Mouse (Mus musculus): ENCODE results near the gene Gm10985. TPM values are rescaled to one million over a fixed set of nuclear protein-coding genes. Genes with fewer than 3 reads are reported as not detected.

Gene Gm10985
- total and polyA plus RNA-seq, 3 experiments: not detected

DNA sequence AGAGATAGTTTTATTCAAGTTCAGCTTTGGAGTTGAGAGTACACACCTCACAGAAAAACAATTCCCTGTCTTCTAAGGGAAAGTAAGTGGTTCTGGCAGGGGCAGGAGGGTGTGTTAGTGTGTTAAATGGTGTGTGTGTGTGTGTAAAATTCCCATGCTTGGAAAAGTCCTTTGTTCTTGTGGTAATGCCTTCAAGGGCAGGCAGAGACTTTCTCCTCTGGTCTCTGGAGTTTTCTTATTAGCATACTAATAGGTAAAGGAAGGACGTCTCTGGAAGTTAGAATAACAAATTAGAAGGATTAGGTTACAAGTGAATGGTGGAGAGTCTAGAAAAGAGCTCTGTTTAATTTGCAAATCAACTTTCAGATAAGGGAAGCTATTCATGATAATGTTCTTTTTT lies 24.4 kb downstream of the Gm10985 start:
- Histone ChIP-seq H3K4me3 (no peak overlapping the region), H3K79me2 (replicated peaks; ENCODE audit: control insufficient read depth, insufficient read depth, low read length) (no peaks in the 10 kb centered on the region), H3K27ac (no peak overlapping the region), H3K27me3 (ENCODE audit: control insufficient read depth, insufficient read depth, low read length) (no peaks in the 10 kb centered on the region), H3K36me3 (ENCODE audit: control insufficient read depth, insufficient read depth, low read length) (no peaks in the 10 kb centered on the region), H3K9ac (ENCODE audit: low read depth, low read length) (no peak overlapping the region), H3K4me1 (ENCODE audit: control insufficient read depth, insufficient read depth, low read length) (no peaks in the 10 kb centered on the region)
- whole genome bisulfite sequencing: 16% methylated on average over 1 of the region's 1 CpGs
- TF ChIP-seq CTCF (IDR thresholded peaks at IDR 0.05) (no peak), EP300 (IDR thresholded peaks at IDR 0.05; ENCODE audit: insufficient read depth, low read depth, low read length) (no peak), POLR2A (IDR thresholded peaks at IDR 0.05; ENCODE audit: insufficient read depth, low read depth, low read length) (no peak)
- intact Hi-C loops (cut with DNase I): no loop called here
- no peak for DNase-seq

DNA sequence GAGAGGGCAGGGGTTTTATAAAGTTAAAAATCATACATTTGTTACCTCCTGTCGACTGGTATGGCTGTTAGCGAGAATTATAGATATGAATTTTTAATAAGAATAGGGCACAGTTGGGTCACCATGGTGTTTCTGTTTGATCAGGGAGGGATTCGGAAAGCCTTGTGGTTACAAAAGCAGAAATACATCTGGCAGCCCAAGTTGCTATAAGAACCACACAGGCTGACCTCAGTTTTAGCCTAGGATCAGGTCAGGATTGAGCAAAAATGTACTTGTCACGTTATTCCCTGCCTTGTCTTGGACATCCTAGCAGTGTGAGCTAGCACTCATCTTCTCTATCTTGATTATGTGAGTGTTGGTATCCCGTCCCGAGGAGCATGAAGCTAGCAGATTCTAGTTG lies 25.6 kb downstream of the Gm10985 start:
- intact Hi-C loops (cut with DNase I): no loop called here

DNA sequence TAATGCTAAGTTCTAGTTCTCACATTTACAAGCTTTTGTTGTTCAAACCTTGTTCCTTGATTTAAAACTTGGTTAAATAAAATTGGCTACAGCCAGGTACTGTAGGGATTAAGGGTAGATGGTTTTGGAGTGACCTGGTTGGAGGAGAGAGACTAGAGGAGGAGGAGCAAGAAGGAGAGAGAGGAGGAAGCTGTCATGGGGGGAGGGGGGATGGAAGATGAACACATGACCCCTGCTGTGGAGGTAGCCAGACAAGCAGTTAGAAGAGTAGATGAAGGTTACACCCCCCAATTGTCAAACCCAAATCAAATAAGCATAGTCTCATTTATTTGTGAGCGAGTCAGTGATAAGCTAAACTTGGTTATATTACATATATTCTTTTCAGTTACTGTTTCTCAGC lies 26.7 kb downstream of the Gm10985 start:
- intact Hi-C loops (cut with DNase I): no loop called here
- TF ChIP-seq POLR2A (IDR thresholded peaks at IDR 0.05; ENCODE audit: insufficient read depth, low read depth, low read length): no peak
- TF ChIP-seq EP300 (IDR thresholded peaks at IDR 0.05; ENCODE audit: insufficient read depth, low read depth, low read length): no peak
- no peak for TF ChIP-seq CTCF (IDR thresholded peaks at IDR 0.05)
- Histone ChIP-seq H3K4me1 (ENCODE audit: control insufficient read depth, insufficient read depth, low read length) (no peaks in the 10 kb centered on the region), H3K27ac (no peak overlapping the region), H3K9ac (ENCODE audit: low read depth, low read length) (no peak overlapping the region), H3K27me3 (ENCODE audit: control insufficient read depth, insufficient read depth, low read length) (no peaks in the 10 kb centered on the region), H3K79me2 (replicated peaks; ENCODE audit: control insufficient read depth, insufficient read depth, low read length) (no peaks in the 10 kb centered on the region), H3K36me3 (ENCODE audit: control insufficient read depth, insufficient read depth, low read length) (no peaks in the 10 kb centered on the region), H3K4me3 (no peak overlapping the region)
- no peak for DNase-seq
- 68% methylated on average over 1 of the region's 1 CpGs for WGBS

More for the DNA sequence above, 25.6 kb downstream of the Gm10985 start:
- H3K9ac ChIP-seq (ENCODE audit: low read depth, low read length): no peak overlapping the region
- no peaks in the 10 kb centered on the region for H3K36me3 ChIP-seq (ENCODE audit: control insufficient read depth, insufficient read depth, low read length)
- WGBS: 77% methylated on average over 6 of the region's 6 CpGs
- no peak overlapping the region for H3K4me3 ChIP-seq
- H3K79me2 ChIP-seq (replicated peaks; ENCODE audit: control insufficient read depth, insufficient read depth, low read length): no peaks in the 10 kb centered on the region
- H3K27me3 ChIP-seq (ENCODE audit: control insufficient read depth, insufficient read depth, low read length): no peaks in the 10 kb centered on the region
- H3K27ac ChIP-seq: no peak overlapping the region
- no peak for DNase-seq
- no peaks in the 10 kb centered on the region for H3K4me1 ChIP-seq (ENCODE audit: control insufficient read depth, insufficient read depth, low read length)
- TF ChIP-seq POLR2A (IDR thresholded peaks at IDR 0.05; ENCODE audit: insufficient read depth, low read depth, low read length): no peak

DNA sequence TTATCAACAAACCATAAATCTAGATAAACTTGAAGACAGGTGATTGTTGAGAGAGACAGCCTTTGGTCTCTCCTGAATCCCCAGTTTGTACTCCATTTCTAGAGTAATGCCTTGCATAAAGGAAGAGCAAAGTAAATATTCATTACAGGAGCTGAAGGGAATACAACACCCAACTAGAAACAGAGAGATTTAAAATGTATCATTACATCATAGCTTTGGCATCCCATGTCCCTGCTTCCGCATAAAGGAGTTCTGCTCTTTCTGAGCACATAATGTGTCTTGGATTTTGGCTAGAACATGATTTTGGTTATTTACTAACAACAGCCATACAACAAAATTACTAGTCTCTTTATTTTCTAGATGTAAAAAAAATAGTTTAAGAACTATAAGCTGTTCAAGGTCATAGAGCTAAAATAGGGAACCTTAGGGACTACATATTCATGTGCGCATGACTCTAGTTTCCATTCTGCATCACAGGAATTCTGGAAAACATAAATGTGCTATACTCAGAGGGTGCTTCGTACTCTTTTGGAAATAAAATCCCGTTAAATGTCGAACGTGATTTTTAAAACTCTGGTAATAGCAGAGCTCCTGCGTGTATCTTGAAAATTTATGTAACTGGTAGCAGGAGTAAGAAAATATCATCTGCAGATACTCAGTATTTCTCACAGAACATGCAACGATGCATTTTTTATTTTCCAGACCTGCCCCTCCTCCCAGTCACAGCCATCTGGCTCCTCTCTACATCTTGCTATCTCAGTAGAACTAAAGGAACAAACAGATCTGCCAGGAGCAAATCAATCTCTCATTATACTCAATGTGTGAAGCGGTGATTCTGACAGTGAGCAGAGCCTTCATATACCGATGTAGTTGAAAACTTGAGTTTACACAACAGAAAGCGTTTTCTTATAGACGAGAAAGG lies 46.0 kb downstream of the Gm10985 start:
- H3K27me3 ChIP-seq (ENCODE audit: control insufficient read depth, insufficient read depth, low read length): no peaks in the 10 kb centered on the region
- no peaks in the 10 kb centered on the region for H3K79me2 ChIP-seq (replicated peaks; ENCODE audit: control insufficient read depth, insufficient read depth, low read length)
- H3K36me3 ChIP-seq (ENCODE audit: control insufficient read depth, insufficient read depth, low read length): no peaks in the 10 kb centered on the region
- H3K4me3 ChIP-seq: no peak overlapping the region
- TF ChIP-seq POLR2A (IDR thresholded peaks at IDR 0.05; ENCODE audit: insufficient read depth, low read depth, low read length): no peak
- no peak for TF ChIP-seq EP300 (IDR thresholded peaks at IDR 0.05; ENCODE audit: insufficient read depth, low read depth, low read length)
- no peak for TF ChIP-seq CTCF (IDR thresholded peaks at IDR 0.05)
- no peaks in the 10 kb centered on the region; the same call in 1 of the 2 replicates for H3K4me1 ChIP-seq (ENCODE audit: control insufficient read depth, insufficient read depth, low read length)
- no peak for DNase-seq
- intact Hi-C loops (cut with DNase I): no loop called here
- H3K27ac ChIP-seq: no peak overlapping the region
- 69% methylated on average over 12 of the region's 12 CpGs for WGBS
- H3K9ac ChIP-seq (ENCODE audit: low read depth, low read length): no peak overlapping the region

Other genes with a start within 250 kb of the Gm10985 start
- 1 to 10 TPM; 3.5 to 6.7 TPM for gene Frem2, start 187.7 kb upstream of the Gm10985 start, total RNA-seq (2021)
- gene Frem2, start 187.7 kb upstream of the Gm10985 start, polyA plus RNA-seq (2012; rRNA removed): 5.3 and 6.2 TPM in 2 replicates
- 10 to 100 TPM; 47.9 to 53.9 TPM for gene Ufm1, start 18.7 kb downstream of the Gm10985 start, total RNA-seq (2021)
- gene Ufm1, start 18.7 kb downstream of the Gm10985 start, polyA plus RNA-seq (2012; rRNA removed): 9.6 and 18.9 TPM in 2 replicates